Mouse (Mus musculus): Measurements from ENCODE around the gene Rap1gap2.

- peak; percentile 81 for TF ChIP-seq USF1 (IDR thresholded peaks at IDR 0.05; ENCODE audit: low read depth, low read length)
- peak; percentile 15; the same call in 1 of the 2 replicates for TF ChIP-seq EP300 (IDR thresholded peaks at IDR 0.05; ENCODE audit: low read length)
- peak; percentile 82 for TF ChIP-seq POLR2A (IDR thresholded peaks at IDR 0.05; ENCODE audit: low read depth, low read length)
- no peak for TF ChIP-seq CHD1 (IDR thresholded peaks at IDR 0.05; ENCODE audit: low read depth, low read length)
- no peak for TF ChIP-seq POLR2AphosphoS2 (IDR thresholded peaks at IDR 0.05; ENCODE audit: low read depth, low read length)
- peak; percentile 15 for TF ChIP-seq NRF1 (IDR thresholded peaks at IDR 0.05; ENCODE audit: low read depth, low read length)
- TF ChIP-seq TCF12 (IDR thresholded peaks at IDR 0.05; ENCODE audit: low read depth, low read length), result peak; percentile 85
- TF ChIP-seq GABPA (IDR thresholded peaks at IDR 0.05; ENCODE audit: insufficient replicate concordance, low read depth, low read length), result no peak
- TF ChIP-seq SIN3A (IDR thresholded peaks at IDR 0.05; ENCODE audit: low read length), result no peak
- TF ChIP-seq BHLHE40 (IDR thresholded peaks at IDR 0.05; ENCODE audit: low read depth, low read length), result peak; percentile 84
Observed at GRCm38 (mm10) chr11:74522487-74523209, 88.1 kb downstream of the Rap1gap2 start.
